Mouse (Mus musculus) layer of hippocampus, adult 9-11 months (tissue): Measurements from ENCODE around the gene Abcb10.
A peak's percentile ranks its signal among the peaks of the same experiment; 100 is the strongest.
"Not testable (repeated sequence)": the region's sequence is repeated elsewhere in the genome, so short reads cannot be mapped to it uniquely, and the experiment has no call there.

Experiments
- DNase-seq: peaks from one replicate; pipeline ENCODE4 v3.0.0; 2022

The Abcb10 gene

DNA sequence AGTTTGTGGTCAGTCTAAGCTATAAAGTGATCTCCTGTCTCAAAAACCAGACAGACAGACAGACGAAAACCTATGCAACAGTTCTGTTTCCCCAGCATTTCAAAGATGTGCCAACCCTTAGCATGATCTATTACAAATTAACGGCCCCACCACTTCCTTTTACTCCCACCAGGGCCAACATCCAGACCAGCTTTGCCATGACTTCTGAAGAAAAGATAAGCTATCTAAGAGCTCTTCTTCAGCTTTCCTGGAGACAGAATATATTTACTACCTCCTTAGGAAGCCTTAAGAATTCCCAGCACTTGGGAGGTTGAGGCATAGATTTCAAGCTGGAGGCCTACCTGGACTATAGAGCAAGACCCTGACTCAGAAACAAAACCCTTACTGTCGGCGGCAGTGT, 2.7 kb downstream of the Abcb10 start:
- DNase-seq, result no peak

DNA sequence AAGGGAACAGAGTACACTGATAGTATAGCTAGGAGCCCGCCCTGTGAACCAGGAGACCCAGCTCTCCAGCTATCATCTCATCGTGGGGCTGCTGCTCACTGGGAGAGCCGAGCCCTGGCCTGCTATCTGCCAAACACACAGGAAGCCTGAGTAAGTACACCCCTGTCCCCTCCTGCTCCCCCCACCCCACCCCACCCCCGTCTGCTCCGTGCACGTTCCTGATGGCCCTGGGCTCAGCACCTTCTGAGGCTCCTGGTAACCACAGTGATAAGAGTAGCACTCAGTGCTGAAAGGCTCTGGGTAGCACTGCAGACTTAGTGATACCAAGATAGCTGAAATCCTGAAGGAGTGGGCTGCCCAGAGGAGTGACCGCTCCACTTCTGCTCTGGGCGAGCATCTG, 4.0 kb downstream of the Abcb10 start:
- no peak for DNase-seq

DNA sequence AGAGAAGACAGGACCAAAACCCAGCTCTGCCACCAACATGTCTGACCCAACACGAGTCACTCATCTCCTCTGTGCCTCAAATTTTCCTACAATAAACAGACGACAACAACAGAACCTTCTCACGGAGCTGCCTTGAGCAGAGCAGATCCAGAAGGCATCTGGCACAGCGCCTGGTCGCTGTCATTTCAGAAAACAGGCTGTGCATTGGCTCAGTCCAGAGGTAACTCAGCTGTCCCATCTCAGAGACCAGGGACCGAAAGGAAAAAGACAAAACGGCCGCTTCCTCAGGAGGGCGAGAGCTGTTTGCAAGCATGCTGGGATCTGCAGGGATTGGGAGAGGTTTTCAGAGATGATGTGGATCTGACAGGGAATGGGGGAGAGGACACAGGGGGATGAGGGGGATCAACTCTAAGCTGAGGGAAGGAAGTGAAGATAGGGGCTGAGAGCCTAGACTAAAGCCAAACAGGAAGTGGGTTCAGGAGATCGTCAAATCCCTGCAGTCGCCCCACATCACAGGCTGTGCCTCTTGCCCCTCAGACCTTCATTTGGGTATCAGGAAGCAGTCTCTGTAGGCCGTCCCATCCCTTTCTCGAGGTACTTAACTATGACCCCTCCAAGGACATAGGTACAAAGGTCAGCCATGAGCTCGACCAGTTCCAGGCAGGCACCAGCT, 4.6 kb downstream of the Abcb10 start:
- DNase-seq, result peak; percentile 37

DNA sequence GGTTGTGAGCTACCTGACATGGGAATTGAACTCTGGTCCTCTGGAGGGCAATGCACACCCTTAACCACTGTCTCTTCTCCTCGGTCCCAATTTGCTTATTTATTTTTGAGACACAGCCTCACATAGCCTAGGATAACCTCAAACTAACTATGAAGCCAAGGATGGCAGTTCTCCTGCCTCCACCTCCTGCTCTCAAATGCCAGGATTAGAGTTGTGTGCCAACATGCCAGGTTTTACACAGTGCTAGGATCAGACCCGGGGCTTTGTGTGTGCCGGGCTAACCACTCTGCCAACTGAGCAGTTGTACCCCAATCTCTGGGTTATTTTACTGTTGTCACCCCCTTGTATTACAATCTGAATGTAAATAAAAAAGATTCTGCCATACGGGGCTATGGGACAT, 5.4 kb downstream of the Abcb10 start:
- DNase-seq, result no peak

DNA sequence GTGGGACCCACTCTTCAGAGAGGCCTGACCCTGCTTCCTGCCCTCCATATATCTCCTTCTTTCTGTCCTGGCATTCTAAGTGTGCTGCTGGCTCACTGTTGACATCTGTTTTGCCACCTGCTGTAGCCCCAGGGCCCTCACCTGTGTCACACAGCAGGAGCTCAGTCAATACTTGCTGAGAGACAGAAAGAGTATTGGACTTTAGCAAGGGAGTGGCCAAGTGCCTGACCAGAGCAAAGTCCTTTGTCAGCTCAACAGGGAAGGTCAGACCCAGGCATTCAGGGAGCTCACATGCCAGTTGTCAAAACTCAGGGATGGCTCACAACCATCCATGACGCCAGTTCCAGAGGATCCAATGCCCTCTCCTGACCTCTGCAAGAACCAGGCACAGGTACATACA, 9.4 kb downstream of the Abcb10 start:
- no peak for DNase-seq

DNA sequence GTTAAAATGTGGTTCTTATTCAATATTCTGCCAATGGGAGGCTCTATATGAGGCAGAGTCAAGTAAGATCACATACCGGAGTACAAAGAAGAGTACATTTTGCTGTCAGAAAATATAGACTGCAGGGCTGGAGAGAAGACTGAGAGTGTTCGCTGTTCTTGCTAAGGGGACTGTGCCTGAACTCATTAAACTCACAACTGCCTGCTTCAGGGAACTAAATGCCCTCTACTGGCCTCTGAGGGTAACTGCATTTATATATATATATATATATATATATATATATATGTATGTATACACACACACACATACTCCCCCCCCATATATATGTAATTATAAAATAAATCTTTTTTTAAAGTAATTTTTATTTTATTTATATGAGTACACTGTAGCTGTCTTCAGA, 16.0 kb downstream of the Abcb10 start:
- DNase-seq, result no peak

DNA sequence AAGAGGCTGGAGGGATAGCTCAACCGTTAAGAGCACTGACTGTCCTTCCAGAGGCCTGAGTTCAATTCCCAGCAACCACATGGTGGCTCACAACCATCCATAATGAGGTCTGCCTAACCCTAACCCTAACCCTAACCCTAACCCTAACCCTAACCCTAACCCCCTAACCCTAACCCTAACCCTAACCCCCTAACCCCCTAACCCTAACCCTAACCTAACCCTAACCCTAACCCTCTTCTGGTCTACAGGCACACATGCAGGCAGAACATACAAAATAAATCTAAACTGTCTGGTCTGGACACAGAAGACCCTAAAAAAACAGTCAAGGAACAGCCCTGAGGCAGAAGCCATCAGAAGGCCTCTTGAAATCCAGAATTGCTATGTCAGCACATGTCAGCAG, 21.6 kb downstream of the Abcb10 start:
- no peak for DNase-seq

DNA sequence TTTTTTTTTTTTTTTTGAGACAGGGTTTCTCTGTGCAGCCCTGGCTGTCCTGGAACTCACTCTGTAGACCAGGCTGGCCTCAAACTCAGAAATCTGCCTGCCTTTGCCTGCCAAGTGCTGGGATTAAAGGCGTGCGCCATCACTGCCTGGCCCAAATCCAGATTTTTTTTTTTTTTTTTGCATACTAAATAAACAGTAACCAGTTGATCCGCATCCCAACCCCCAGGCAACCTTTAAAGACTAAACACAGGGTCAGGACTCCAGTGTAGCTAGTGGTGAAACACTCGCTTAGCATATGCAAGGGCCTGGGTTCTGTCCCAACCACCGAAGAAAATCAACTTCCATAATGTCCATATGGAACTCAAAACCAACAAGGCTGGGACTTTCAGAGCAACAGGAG, 22.4 kb downstream of the Abcb10 start:
- DNase-seq, result not testable (repeated sequence)

DNA sequence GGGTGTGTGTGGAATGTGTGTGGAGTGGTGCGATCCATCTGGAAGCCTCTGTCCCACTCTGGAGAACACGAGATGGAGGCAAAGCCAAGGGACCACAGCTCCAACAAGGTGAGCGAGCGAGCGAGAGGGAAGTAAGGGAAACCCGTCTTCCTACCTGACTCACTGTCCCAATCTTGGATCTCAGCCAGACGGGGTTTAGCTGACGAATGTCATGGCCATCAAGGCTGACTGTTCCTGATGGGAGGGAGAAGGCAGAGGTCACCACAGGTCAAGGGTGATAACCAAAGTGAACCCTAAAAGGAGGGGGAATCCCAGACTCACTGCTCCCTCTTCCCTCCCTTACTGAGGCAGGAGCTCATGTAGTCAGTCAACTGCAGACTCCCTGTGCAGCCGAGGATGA, 22.9 kb downstream of the Abcb10 start:
- no peak for DNase-seq

DNA sequence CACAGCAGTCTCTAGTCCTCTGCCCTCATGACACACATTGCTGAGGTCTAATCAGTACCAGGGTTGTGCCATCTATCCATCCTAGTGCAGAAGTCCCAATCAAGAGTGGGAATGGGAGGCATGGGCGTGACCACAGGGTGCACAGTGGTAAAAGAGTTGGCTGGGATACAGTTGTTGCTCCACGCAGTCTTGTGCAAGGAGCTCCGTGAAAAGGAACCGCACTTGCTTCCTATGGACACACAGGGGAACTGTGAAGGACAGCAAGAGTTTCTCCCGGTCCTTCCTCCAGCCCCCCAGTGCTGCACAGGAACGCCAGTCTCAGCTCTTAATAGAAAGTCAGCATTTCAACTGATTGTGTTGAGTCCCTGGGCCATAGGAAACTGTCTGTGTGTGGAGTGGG, 23.4 kb downstream of the Abcb10 start:
- no peak for DNase-seq

DNA sequence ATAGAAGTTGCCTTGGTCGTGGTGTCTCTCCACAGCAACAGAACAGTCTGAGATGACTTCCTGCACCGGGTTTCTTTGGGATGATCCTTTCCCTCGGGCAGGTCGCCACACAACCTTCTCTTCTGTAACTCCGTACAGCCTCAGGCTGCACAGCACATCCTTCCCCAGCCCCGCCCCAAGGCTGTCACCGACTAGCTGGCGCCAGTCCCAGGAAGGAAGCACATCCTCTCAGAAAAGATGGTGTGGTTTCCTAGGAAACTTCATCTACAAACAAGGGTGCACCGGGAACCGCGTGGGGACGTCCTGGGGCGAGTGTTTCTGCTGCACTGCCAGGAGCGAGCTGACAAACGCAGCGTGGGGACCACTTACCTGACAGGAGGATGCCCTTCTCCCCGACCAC, 24.8 kb downstream of the Abcb10 start:
- no peak for DNase-seq

DNA sequence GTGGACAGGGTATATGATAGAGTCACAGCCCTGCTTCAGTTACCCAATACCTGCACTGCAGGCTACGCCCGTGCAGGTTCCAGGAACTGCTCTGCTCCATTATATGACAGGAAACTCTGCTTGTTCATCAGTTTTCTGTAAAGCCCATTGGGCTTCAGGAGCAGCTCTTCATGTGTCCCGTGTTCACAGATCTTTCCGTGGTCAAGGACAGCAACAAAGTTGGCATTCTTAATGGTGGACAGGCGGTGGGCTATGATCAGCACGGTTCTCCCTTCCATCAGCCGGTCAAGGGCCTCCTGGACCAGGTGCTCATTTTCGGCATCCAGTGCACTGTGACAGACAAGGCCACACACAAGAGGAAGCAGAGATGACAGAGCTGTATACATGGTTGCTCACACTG, 28.7 kb downstream of the Abcb10 start:
- no peak for DNase-seq

DNA sequence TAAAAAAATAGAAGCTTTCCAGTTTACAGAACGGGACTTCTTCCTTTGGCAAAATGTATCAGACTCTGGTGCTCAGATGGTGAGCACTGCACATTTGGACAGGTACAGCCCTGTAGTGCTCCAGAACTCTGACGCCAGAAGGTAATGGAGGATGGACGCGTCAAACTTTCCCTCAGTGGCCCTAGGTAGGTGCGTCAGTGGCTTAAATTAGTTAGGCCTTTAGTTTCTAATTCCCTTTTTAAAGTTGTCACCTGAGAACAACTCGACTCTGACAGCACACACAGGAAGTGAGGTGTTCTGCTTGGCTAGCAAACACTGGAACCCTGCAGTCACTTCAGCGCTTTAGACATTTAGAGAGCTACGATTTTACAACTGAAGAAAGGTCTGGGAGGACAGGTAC, 29.2 kb downstream of the Abcb10 start:
- no peak for DNase-seq

DNA sequence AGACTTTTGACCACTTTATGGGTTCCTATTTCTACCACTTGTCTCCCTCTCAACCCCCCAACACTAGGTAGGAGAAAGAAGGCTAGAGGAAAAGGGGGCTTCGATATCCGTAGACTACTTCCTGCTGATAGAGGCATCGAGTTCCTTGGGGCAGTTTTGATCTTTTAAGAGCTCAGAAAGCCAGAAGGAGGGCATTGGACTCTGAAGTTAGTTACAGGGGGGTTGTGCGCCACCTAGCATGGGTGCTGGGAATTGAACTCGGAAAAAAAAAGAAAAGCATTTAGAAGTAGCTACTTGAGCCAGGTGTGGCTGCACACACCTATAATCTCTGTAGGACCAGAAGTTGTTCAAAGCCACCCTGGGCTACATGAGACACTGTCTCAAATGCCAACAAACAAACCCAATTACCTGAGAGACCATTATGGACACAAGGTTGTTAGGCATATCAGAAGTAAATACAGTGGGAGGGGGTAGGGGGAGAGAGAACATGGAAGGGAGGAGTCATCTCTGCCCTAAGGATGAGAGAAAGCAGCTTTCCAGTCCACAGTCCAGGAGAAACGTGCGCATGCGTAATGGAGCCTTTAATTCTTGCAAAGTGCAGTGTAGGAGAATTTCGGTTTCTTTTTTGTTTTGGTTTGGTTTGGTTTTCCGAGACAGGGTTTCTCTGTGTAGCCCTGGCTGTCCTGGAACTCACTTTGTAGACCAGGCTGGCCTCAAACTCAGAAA, 32.7 kb downstream of the Abcb10 start:
- peak; percentile 30 for DNase-seq

DNA sequence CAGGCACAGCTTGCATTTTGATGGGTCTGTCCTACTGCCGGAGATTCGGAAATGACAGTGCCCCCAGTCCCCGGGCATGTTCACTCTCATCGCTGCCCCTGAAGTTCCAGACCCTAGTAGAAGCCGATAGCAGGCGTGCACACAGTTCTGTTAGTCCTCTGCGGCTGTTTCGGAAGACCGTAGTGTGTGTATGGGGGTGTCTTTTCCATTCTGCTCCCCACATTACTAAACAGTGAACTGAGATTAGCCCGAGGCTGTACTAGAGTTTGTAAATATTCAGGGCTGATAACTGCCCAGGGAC, 33.3 kb downstream of the Abcb10 start:
- no peak for DNase-seq

DNA sequence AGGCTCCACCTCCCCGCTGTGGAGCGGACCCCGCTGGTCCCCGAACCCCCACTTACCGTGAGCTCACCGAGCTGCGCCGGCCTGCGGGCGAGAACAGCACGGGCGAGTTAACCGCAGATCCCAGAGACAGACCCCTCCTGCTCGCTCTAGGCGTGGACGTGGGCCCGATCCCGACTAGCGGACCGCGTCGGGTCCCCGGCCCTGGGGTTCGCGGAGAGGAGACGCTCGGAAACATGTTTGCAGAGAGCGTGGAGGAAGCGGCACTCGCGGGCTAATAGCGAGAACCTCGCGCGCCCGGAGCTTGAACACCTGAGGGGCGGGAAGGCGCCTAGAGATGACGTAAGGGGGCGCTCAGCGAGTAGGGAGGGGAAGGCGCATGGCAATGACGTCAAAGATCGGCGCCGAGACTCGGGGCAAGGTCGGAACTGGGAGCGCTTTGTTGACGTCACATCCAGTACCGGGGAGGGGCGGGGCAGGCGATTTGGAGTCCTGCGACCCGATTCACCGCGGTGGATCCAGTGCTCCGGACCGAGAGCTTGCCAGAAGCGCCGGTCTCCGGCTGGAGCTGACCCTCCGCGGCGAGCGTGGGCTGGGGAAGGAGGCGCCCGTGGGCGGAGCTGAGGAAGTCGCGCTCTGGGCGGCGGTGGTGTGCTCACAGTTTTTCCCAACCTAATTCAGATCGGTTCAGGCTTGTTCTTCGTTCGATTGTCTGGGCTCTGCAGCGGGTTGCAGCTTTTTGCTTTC, 33.8 kb downstream of the Abcb10 start, which contains the start of gene Nup133:
Gene Nup133, minus strand, starts transcription at position 324 of the 744 bp plus-strand sequence.
- DNase-seq, result peak; percentile 98

DNA sequence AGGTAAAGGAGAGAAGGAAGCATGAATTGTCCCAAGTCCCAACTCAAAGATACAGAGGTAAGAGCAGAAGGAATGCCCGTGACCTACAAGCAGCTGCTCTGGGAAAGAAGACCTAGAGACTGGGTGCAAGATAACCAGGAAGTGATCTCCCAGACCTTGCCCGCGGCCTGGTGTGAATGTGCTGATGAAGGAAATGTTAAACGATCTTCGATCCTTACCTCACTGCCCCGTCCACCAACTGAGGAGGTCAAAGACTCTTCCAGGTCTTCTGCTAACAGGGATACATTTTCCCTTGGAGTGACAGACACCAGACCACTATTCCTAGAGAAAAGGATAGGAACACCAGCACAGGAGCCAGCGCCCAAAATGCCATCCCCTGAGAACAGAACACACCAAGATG, 53.9 kb downstream of the Abcb10 start:
- DNase-seq, result no peak

DNA sequence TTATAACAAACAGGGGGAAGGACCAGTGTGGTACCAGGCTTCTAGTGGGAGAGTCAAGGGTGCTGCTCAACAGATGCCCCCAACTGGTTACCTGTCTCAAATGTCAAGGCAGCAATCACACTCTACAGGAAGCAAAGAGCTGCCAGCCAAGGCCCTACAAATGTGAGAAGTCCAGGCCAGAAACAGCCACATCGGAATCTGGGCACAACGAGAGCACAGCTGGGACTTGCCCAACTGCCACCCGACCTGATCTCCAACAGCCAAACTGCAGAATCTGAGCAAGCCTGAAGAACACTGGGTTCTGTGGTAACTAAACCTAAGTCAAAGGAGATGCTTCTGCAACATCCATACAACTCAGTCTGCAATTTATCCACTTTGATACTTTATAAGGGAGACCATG, 57.3 kb downstream of the Abcb10 start:
- DNase-seq, result no peak

DNA sequence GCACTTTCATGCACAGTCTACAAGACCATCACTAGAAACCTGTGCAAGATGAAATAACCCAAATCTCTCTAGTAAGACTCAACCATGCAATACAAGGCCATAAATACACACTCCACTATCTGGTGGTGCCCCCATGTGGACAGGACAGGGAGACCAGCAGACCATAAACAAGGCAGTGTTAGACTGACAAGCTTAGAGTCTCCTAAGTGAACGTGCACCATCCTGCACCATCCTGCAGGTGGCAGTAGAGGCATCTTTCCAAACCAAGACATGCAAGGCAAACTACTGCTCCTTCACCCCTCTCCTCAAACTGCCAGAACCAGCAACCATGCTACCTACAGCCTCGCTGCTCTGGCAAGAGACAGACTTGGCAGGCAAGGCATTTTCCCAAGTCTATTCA, 58.2 kb downstream of the Abcb10 start:
- peak; percentile 87 for DNase-seq

DNA sequence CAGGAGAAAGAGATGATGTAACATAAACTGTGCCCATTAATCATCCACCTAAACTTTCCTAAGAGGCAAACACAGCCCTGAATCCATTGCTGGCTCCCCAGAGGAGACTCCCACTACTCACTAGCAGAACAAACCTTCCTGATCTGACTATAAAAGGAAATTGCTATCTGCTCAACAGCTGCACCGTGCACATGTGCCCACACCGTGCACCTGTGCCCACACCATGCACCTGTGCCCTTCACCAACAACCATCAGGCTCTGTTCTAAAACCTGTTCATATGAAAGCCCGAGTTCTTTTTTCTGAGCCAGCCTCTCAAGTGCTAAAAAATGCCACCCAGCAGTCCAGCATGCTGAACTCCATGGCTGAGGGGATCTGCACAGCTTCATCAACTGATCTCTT, 68.3 kb downstream of the Abcb10 start:
- DNase-seq, result no peak

DNA sequence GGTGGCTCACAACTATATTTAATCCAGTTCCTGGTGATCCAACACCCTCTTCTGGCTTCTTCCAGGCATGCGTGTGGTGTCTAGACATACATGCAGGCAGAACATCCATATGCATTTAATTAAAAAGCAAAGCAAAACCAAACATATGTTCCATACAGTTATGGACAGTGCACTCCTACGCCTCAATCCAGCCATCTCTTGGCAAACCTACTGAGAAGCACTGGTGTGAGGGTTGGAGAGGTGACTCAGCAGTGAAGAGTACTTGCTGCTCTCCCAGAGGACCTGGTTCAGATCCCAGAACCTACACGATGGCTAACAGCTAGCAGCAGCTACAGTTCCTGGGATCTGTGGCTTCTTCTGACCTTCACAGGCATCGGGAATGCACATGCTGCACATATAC, 70.7 kb downstream of the Abcb10 start:
- peak; percentile 44 for DNase-seq

DNA sequence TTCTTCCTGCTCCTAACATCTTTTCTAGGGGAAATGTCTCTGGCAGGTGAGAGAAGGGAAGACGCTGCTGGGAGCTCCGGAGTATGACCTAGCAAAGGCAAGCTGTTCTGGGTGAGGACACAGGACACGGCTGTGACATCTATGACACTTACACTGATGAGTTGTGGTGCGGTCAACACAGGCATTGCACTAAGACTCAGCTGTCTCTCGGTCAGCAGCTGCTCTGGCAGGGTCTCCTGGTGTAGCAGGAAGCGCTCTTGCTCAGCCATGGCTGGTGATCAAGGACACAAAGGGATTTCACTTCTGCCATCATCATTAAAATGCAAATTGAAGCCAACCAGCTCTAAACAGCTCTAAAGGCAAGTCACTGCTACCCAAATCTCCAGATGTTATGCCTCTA, 75.3 kb downstream of the Abcb10 start:
- DNase-seq, result no peak

DNA sequence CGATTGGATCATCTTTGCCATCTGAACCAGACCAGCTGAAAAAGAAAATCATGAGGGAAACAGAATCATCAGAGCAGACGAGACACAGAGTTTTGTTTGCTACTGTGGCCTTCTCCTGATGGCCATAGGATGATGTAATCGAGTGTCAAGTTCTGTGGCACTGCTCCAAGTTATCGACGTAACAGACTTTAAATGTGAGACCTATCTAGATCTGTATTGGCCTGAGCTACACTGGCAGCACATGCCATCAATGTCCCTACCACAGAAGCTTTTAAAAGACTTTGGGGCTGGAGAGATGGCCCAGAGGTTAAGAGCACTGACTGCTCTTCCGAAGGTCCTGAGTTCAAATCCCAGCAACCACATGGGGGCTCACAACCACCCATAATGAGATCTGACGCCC, 80.3 kb downstream of the Abcb10 start:
- DNase-seq, result no peak
